Mouse (Mus musculus): ENCODE measurements around the gene Acot1.

DNA sequence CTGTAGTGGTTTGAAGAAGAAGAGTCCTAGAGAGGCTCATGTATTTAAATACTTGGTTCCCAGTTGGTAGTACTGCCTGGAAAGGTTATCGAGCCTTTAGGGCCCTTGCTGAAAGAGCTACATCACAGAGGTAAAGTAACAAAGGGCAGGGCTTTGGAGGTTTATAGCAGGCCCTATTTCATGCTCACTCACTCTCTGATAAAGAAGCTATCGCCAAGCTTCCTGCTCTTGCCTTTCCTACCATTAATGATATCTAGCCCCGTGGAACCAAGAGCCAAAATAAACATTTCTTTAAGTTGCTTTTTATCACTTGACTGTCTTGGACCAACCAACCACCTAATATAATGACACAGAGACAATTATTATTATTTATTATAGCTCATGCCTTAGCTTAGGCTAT, 8.9 kb upstream of the Acot1 start:
- TF ChIP-seq POLR2A (IDR thresholded peaks at IDR 0.05; ENCODE audit: low read depth, low read length): no peak
- TF ChIP-seq CTCF (conservative IDR thresholded peaks at IDR 0.05 in 1 of 2, IDR thresholded peaks at IDR 0.05 in 1 of 2; ENCODE audit: low read depth in 2 of 2, low read length in 2 of 2): no peak
- no peak for TF ChIP-seq CHD2 (IDR thresholded peaks at IDR 0.05; ENCODE audit: low read length)
- no peak for TF ChIP-seq POLR2AphosphoS2 (IDR thresholded peaks at IDR 0.05; ENCODE audit: low read depth, low read length)
- TF ChIP-seq MYC (IDR thresholded peaks at IDR 0.05; ENCODE audit: low read depth, low read length): no peak
- no peak for TF ChIP-seq KAT2A (IDR thresholded peaks at IDR 0.05; ENCODE audit: insufficient replicate concordance, low read length)
- no peak for TF ChIP-seq JUND (conservative IDR thresholded peaks at IDR 0.05; ENCODE audit: low read depth, low read length)

Measured in CH12.LX (cell line).